ENCODE assay signal across 8 mouse cellular contexts in the genomic region with DNA sequence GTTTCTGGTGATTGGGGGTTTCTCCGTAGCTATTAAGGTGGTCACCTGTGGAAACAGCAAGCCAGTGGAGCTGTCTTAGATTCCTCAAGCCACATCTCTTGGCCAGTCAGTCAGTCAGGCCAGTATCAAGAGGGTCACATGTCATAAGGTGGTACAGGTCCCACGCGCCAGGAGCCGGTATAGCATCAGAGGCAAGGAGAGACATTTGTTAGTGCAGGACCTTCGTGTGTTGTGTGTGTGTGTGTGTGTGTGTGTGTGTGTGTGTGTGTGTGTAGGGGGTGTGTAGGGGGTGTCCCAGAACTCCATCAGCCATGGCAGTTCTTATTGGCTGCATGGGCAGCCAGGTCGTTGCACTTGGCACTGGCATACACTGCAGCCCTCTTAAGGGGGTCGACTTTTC. TPM values are rescaled to one million over a fixed set of nuclear protein-coding genes. Genes with fewer than 3 reads are reported as not detected.
DNase-seq lines count a peak whose midpoint lies in the region; ATAC-seq lines count a peak whose summit lies in the region.

No protein-coding gene starts in this region.

- peaks cover 55% of the 10 kb centered on the region for H3K4me1 ChIP-seq in erythroblast, embryonic 14.5 days (ENCODE audit: control insufficient read depth)
- peaks cover 36% of the 10 kb centered on the region for H3K4me1 ChIP-seq in forebrain, embryonic 16.5 days (replicated peaks; ENCODE audit: control insufficient read depth, insufficient read depth, low read length)
- H3K4me1 ChIP-seq in liver, embryonic 15.5 days (replicated peaks), result peaks cover 72% of the 10 kb centered on the region

- H3K9me3 ChIP-seq in erythroblast, embryonic 14.5 days (ENCODE audit: control insufficient read depth, low read length), result no peaks in the 10 kb centered on the region
- no peaks in the 10 kb centered on the region for H3K9me3 ChIP-seq in forebrain, embryonic 16.5 days (ENCODE audit: control insufficient read depth, low read length)
- no peaks in the 10 kb centered on the region for H3K9me3 ChIP-seq in liver, embryonic 15.5 days (replicated peaks)

- ATAC-seq in erythroblast, adult 5-6 weeks (replicated peaks; ENCODE audit: low FRiP score, poor library complexity, severe bottlenecking), result no peak
- no peak for ATAC-seq in forebrain, embryonic 16.5 days
- no peak for ATAC-seq in liver, embryonic 15.5 days (ENCODE audit: insufficient read depth)

- H3K4me2 ChIP-seq in forebrain, embryonic 16.5 days (ENCODE audit: low read length), result peak overlapping the region; percentile 56
- H3K4me2 ChIP-seq in liver, embryonic 15.5 days, result peak overlapping the region; percentile 92

- H3K36me3 ChIP-seq in erythroblast, embryonic 14.5 days (ENCODE audit: control insufficient read depth), result peaks cover 4% of the 10 kb centered on the region; the same call in 1 of the 2 replicates
- no peaks in the 10 kb centered on the region for H3K36me3 ChIP-seq in forebrain, embryonic 16.5 days (ENCODE audit: control insufficient read depth, insufficient read depth)
- no peaks in the 10 kb centered on the region for H3K36me3 ChIP-seq in liver, embryonic 15.5 days (replicated peaks)

- H3K27me3 ChIP-seq in erythroblast, embryonic 14.5 days (ENCODE audit: control insufficient read depth), result no peaks in the 10 kb centered on the region
- no peaks in the 10 kb centered on the region for H3K27me3 ChIP-seq in forebrain, embryonic 16.5 days (replicated peaks; ENCODE audit: control insufficient read depth, insufficient read depth, low read length)
- H3K27me3 ChIP-seq in liver, embryonic 15.5 days, result no peaks in the 10 kb centered on the region

- no peak overlapping the region for H3K27ac ChIP-seq in forebrain, embryonic 16.5 days (ENCODE audit: low read length)
- H3K27ac ChIP-seq in liver, embryonic 15.5 days (replicated peaks), result no peak overlapping the region

- WGBS in forebrain, embryonic 16.5 days, result 89% methylated on average over 7 of the region's 7 CpGs
- WGBS in liver, embryonic 15.5 days (ENCODE audit: insufficient replicate concordance), result 63% methylated on average over 7 of the region's 7 CpGs

- H3K9ac ChIP-seq in forebrain, embryonic 16.5 days (replicated peaks; ENCODE audit: low read depth, low read length), result no peak overlapping the region
- no peak overlapping the region for H3K9ac ChIP-seq in liver, embryonic 15.5 days

- H3K4me3 ChIP-seq in erythroblast, embryonic 14.5 days (replicated peaks), result peak overlapping the region; percentile 91
- H3K4me3 ChIP-seq in forebrain, embryonic 16.5 days (replicated peaks; ENCODE audit: low read length), result peak overlapping the region; percentile 91
- peak overlapping the region; percentile 74 for H3K4me3 ChIP-seq in liver, embryonic 15.5 days (replicated peaks)

- DNase-seq in A20 (ENCODE audit: low read depth, low spot score), result peak; percentile 13
- no peak for DNase-seq in right cerebral cortex, postnatal 14 days
- DNase-seq in right cerebral cortex, postnatal 36 days (ENCODE audit: low spot score in 2 of 2), result no peak
- DNase-seq in urinary bladder, adult 2 months (ENCODE audit: low spot score), result no peak

RNA-seq across cellular contexts. Expression of a gene that starts 1.3 kb away (rescaled TPM):
- polyA plus RNA-seq in erythroblast, embryonic 14.5 days (2012), result 3.9 and 4.7 TPM in 2 replicates
- 2.1 and 3.1 TPM in 2 replicates for total RNA-seq in erythroblast, adult 5-6 weeks (2015; ENCODE audit: low replicate concordance)
- total RNA-seq in erythroblast, adult 5-6 weeks (2017; ENCODE audit: low replicate concordance), result 1.4 and 3.5 TPM in 2 replicates
- 8.7 and 11.3 TPM in 2 replicates for polyA plus RNA-seq in forebrain, embryonic 16.5 days (2015; fragmentation: Nextera tagmentation; extraction: Ambion mirVana)
- polyA plus RNA-seq in liver, embryonic 15.5 days (2015; fragmentation: Nextera tagmentation; extraction: Ambion mirVana), result 2.4 and 2.9 TPM in 2 replicates
- 8.0 and 11.0 TPM in 2 replicates for polyA plus RNA-seq in urinary bladder, adult 2 months (2012; rRNA removed)

RNA-seq across cellular contexts. Expression of a gene that starts 3.0 kb away (rescaled TPM):
- polyA plus RNA-seq in erythroblast, embryonic 14.5 days (2012), result not detected in 2 replicates
- total RNA-seq in erythroblast, adult 5-6 weeks (2015; ENCODE audit: low replicate concordance), result not detected in 2 replicates
- total RNA-seq in erythroblast, adult 5-6 weeks (2017; ENCODE audit: low replicate concordance), result not detected in 2 replicates
- 1.0 and 1.1 TPM in 2 replicates for polyA plus RNA-seq in forebrain, embryonic 16.5 days (2015; fragmentation: Nextera tagmentation; extraction: Ambion mirVana)
- polyA plus RNA-seq in liver, embryonic 15.5 days (2015; fragmentation: Nextera tagmentation; extraction: Ambion mirVana), result 0.24 and 0.30 TPM in 2 replicates
- 2.0 and 2.3 TPM in 2 replicates for polyA plus RNA-seq in urinary bladder, adult 2 months (2012; rRNA removed)

RNA-seq across cellular contexts. Expression of a gene that starts 23.1 kb away (rescaled TPM):
- polyA plus RNA-seq in erythroblast, embryonic 14.5 days (2012), result not detected in 2 replicates
- not detected in 2 replicates for total RNA-seq in erythroblast, adult 5-6 weeks (2015; ENCODE audit: low replicate concordance)
- total RNA-seq in erythroblast, adult 5-6 weeks (2017; ENCODE audit: low replicate concordance), result not detected in 2 replicates
- not detected in 2 replicates for polyA plus RNA-seq in forebrain, embryonic 16.5 days (2015; fragmentation: Nextera tagmentation; extraction: Ambion mirVana)
- polyA plus RNA-seq in liver, embryonic 15.5 days (2015; fragmentation: Nextera tagmentation; extraction: Ambion mirVana), result 0.15 TPM in 1 of 2 replicates, not detected in the other
- 0.21 and 0.30 TPM in 2 replicates for polyA plus RNA-seq in urinary bladder, adult 2 months (2012; rRNA removed)

RNA-seq across cellular contexts. Expression of a gene that starts 25.5 kb away (rescaled TPM):
- 0.02 TPM in 1 of 2 replicates, not detected in the other for polyA plus RNA-seq in erythroblast, embryonic 14.5 days (2012)
- 0.63 and 0.96 TPM in 2 replicates for total RNA-seq in erythroblast, adult 5-6 weeks (2015; ENCODE audit: low replicate concordance)
- total RNA-seq in erythroblast, adult 5-6 weeks (2017; ENCODE audit: low replicate concordance), result 0.17 TPM in 1 of 2 replicates, not detected in the other
- polyA plus RNA-seq in forebrain, embryonic 16.5 days (2015; fragmentation: Nextera tagmentation; extraction: Ambion mirVana), result 0.65 and 0.79 TPM in 2 replicates
- polyA plus RNA-seq in liver, embryonic 15.5 days (2015; fragmentation: Nextera tagmentation; extraction: Ambion mirVana), result 0.74 and 1.3 TPM in 2 replicates
- 2.0 and 2.1 TPM in 2 replicates for polyA plus RNA-seq in urinary bladder, adult 2 months (2012; rRNA removed)

RNA-seq across cellular contexts. Expression of a gene that starts 36.7 kb away (rescaled TPM):
- polyA plus RNA-seq in erythroblast, embryonic 14.5 days (2012), result 4.7 and 4.9 TPM in 2 replicates
- total RNA-seq in erythroblast, adult 5-6 weeks (2015; ENCODE audit: low replicate concordance), result 0.19 and 4.0 TPM in 2 replicates
- total RNA-seq in erythroblast, adult 5-6 weeks (2017; ENCODE audit: low replicate concordance), result 1.9 and 2.9 TPM in 2 replicates
- polyA plus RNA-seq in forebrain, embryonic 16.5 days (2015; fragmentation: Nextera tagmentation; extraction: Ambion mirVana), result 16.0 and 20.6 TPM in 2 replicates
- polyA plus RNA-seq in liver, embryonic 15.5 days (2015; fragmentation: Nextera tagmentation; extraction: Ambion mirVana), result 3.2 and 3.5 TPM in 2 replicates
- 20.4 and 26.6 TPM in 2 replicates for polyA plus RNA-seq in urinary bladder, adult 2 months (2012; rRNA removed)
